Mouse (Mus musculus) left cerebral cortex, adult 2 months (tissue): ENCODE measurements around the gene Mfge8. TPM values are rescaled to one million over a fixed set of nuclear protein-coding genes. Genes with fewer than 3 reads are reported as not detected.

Experiments used
- DNase-seq, 2 experiments: peaks; one replicate each; pipeline ENCODE4 v3.0.0; 2021 to 2022; ENCODE audit warnings: low spot score in 2 of 2, mixed read lengths in 1 of 2; ENCODE audit errors: extremely low spot score in 1 of 2
- H3K27ac ChIP-seq: fragments of 200-600 bp; 2 replicates; pipeline ENCODE4 v1.8.1; 2022
- H3K4me3 ChIP-seq: fragments of 200-600 bp; 2 replicates; pipeline ENCODE4 v1.8.1; 2022
- CTCF ChIP-seq: fragments of 200-600 bp; IDR thresholded peaks from 2 replicates; pipeline ENCODE4 v1.8.1; 2022; ENCODE audit warnings: antibody characterized with exemption, mild to moderate bottlenecking, moderate library complexity
- intact Hi-C: fragments of 180-260 bp; cut with DNase I; formaldehyde crosslinking; loops from one replicate; pipeline ENCODE4 v1.15.1; 2025
- total RNA-seq, 2 experiments: library from RNA; stranded (reverse); gene quantifications; 2 replicates each; pipeline ENCODE4 v1.2.3; 2021

The Mfge8 gene
- total RNA-seq, 2 experiments from 2014 or later, result 190 to 199 TPM

DNA sequence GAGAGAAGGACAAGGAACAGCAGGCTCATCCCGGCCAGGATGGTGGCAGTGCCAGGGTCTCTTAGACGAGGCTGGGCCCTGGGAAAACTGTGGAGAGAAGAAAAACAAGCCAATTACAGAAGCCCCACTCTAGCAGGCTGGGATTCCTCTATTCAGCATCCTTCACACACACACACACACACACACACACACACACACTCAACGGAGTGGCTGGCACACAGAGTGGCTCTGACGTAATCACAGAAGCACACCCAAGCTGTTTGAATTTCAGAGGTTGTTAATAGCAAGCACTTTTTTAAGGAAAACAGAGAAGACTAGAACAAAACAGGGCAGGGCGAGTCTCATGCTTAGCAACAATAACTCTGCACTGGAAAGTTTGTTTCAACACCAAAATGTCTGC is 25.4 kb downstream of the Mfge8 start:
- intact Hi-C loops, result no loop called here
- Histone ChIP-seq H3K27ac (no peak overlapping the region), H3K4me3 (no peak overlapping the region)
- DNase-seq, result peak in 1 of 2 experiments; percentile 26
- TF ChIP-seq CTCF, result no peak

DNA sequence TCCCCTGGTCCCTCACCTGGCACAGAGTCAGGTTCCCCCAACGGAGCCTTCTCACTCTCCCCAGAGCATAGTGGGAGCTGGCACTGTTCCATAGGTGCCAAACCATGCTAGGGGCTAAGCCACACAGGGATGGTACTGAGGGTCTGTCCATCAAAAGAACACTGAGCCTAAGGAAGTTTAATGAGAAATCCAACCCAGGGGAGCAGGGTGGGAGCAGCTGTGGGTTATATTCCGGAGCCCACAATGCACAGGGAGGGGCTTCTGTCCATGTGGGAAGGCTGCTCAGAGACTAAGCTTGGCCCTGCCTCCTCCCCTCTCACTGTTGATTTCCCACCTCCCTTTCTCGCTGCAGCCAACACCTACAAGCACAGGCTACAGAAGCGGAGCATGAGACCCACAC is 35.0 kb downstream of the Mfge8 start:
- TF ChIP-seq CTCF, result no peak
- DNase-seq, result no peak
- intact Hi-C loops, result no loop called here
- Histone ChIP-seq H3K4me3 (no peak overlapping the region), H3K27ac (no peak overlapping the region)

DNA sequence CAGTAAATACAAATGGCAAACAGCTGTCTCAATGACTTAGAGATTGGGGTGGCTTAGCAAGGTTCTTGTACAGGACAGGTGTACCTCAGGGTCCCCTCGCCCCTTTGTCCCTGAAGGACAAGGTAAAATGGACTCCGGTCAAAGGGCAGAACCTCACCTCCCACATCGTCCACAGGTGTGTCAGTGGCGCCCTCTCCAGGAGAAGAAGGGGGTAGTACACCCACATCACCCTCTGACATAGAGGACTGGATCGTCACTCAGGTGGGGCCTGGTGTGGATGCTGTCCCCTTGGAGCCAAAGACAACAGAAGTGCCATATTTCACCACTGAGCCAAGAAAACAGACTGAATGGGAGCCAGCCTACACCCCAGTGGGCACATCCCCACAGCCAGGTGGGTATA is 52.4 kb downstream of the Mfge8 start:
- Histone ChIP-seq H3K27ac (no peak overlapping the region), H3K4me3 (no peak overlapping the region)
- DNase-seq, result no peak
- intact Hi-C loops, result no loop called here
- TF ChIP-seq CTCF, result no peak

DNA sequence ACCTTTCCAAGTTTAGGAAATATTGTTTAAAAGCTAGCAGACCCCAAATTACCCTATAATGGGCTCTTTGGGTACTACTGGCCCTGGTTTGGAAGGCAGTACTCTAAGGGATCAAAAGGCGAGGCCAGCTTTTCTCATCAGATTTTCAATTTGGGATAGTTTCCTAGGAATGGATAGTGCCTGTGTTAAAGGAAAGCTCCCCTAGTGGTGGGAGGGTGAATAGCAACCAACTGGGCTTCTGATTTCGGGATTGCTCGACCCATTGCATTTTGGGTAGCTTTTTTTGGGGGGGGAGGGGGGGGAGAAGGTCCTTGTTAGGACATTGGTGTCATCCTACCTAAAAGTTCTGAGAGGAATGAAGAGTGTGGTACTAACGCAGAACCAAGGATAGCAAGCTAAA is 59.7 kb downstream of the Mfge8 start:
- H3K4me3 ChIP-seq, result no peak overlapping the region
- TF ChIP-seq CTCF, result peak; percentile 63
- no peak overlapping the region for H3K27ac ChIP-seq
- no peak for DNase-seq
- intact Hi-C loops, result no loop called here

Other genes with a start within 250 kb of the Mfge8 start
- 1 to 10 TPM in 1 of 2 experiments, under 1 TPM in 1; 0.65 to 1.2 TPM for gene Isg20, start 235.6 kb downstream of the Mfge8 start, total RNA-seq
- gene Acan, start 95.6 kb downstream of the Mfge8 start, total RNA-seq, result 1 to 10 TPM; 3.2 to 5.8 TPM
- 1 to 10 TPM; 1.4 to 1.9 TPM for gene Hapln3, start 18.0 kb downstream of the Mfge8 start, total RNA-seq
- gene Abhd2, start 124.1 kb upstream of the Mfge8 start, total RNA-seq, result 100 to 1,000 TPM; 103 to 116 TPM
- 10 to 100 TPM; 21.7 to 22.1 TPM for gene Rlbp1, start 238.0 kb upstream of the Mfge8 start, total RNA-seq
- gene Fanci, start 242.9 kb upstream of the Mfge8 start, total RNA-seq, result 1 to 10 TPM in 1 of 2 experiments, under 1 TPM in 1; 0.56 to 1.4 TPM